Mouse (Mus musculus) stomach, adult 2 months (tissue): ENCODE measurements around the gene Itga8. TPM values are rescaled to one million over a fixed set of nuclear protein-coding genes. Genes with fewer than 3 reads are reported as not detected.

Experiments
- polyA plus RNA-seq: library from polyadenylated mRNA; depleted of rRNA; stranded (reverse); fragments of >200 nt; gene quantifications from 2 replicates; pipeline ENCODE4 v1.2.3, GENCODE M21; 2012; rRNA removed

Itga8 gene
- 1.5 and 2.1 TPM in 2 replicates for polyA plus RNA-seq

DNA sequence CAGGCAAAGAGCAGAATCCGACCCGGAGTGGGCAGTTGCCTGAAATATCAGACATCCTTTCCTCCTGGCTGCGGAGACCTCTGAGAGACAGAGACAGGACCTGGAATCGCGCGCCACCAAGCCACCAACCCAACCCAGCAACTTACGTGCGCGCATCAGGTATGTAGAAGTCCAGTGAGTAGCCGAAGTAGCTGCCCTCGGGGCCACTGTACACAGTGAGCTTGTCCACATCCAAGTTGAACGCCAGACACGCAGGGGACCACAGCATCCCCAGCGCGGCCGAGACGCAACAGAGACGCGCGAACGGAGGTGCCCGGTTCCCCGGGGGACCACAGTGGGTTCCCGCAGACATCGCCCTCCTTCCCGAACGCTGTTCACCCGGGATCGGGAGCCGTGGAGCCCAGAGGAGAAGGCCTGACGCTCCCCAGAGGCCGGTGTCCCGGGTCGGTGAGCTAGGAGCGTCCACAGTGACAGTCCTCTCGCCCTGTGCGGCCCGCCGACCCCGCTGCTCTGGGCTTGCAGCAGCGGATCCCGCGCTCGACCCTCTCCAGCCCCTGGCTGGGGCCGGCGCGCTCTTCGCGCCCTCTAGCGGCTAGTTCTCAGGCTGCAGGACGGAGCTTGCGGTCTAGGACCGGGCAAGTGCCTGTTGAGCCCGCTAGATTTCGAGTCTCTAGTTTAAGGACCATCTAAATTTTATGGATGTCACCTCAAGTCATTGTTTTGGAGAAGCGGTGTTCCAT lies at the start of gene Itga8:
TSS of gene Itga8 (minus strand) at position 492 of the 740 bp plus-strand sequence.

Other genes with a start within 250 kb of the Itga8 start
- gene Mindy3, start 117.5 kb upstream of the Itga8 start, polyA plus RNA-seq, result 45.8 and 54.7 TPM in 2 replicates